Mouse (Mus musculus): ENCODE measurements around the gene Slc4a8.

GRCm38 (mm10) chr15:100813501-100813900 is 52.0 kb downstream of the Slc4a8 start:
- TF ChIP-seq CTCF (IDR thresholded peaks at IDR 0.05; ENCODE audit: insufficient read depth, low read depth, low read length), result no peak
- no peak for TF ChIP-seq POLR2A (IDR thresholded peaks at IDR 0.05; ENCODE audit: insufficient read depth, low read depth, low read length)
